Mouse (Mus musculus): Measurements from ENCODE around the gene Mmel1. TPM values are rescaled to one million over a fixed set of nuclear protein-coding genes. Genes with fewer than 3 reads are reported as not detected.
A peak's percentile ranks its signal among the peaks of the same experiment; 100 is the strongest.

Gene Mmel1
- polyA plus RNA-seq, 1 experiment from 2014 or later = 0.41 TPM

- H3K27me3 ChIP-seq = no peaks in the 10 kb centered on the region
These were observed 65.4 kb downstream of the Mmel1 start for GRCm38 (mm10) chr4:154934800-154935199.

DNA sequence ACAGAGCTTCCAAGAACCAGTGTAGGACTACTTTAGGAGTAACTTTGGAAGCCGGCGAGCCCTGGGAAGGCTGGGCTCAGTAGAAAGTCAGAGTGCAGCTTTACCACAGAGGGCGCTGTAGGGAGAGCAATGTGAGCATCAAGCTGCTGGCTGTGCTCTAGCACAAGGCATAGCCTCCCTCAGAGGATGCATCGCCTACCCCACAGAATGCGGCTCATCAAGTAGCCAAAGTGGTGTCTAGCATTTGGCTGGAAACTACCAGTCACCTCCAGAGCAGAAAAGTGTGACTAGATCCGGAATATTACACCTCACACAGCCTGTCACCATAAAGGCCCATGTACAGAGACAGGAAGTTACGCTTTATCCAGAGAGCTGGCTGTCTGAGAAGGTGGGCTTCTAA lies 66.4 kb downstream of the Mmel1 start:
- Histone ChIP-seq H3K4me2 (replicated peaks) (no peak overlapping the region), H3K27ac (no peak overlapping the region), H3K9me3 (replicated peaks) (no peaks in the 10 kb centered on the region), H3K4me3 (no peak overlapping the region), H3K27me3 (no peaks in the 10 kb centered on the region), H3K9ac (no peak overlapping the region), H3K36me3 (no peaks in the 10 kb centered on the region), H3K4me1 (no peaks in the 10 kb centered on the region)
- WGBS = 84% methylated on average over 7 of the region's 7 CpGs
- no peak for ATAC-seq (ENCODE audit: low FRiP score)

More at GRCm38 (mm10) chr4:154934800-154935199, 65.4 kb downstream of the Mmel1 start:
- WGBS = 88% methylated on average over 2 of the region's 2 CpGs
- Histone ChIP-seq H3K9ac (no peak overlapping the region), H3K4me3 (no peak overlapping the region), H3K9me3 (replicated peaks) (no peaks in the 10 kb centered on the region), H3K4me2 (replicated peaks) (no peak overlapping the region), H3K36me3 (no peaks in the 10 kb centered on the region), H3K27ac (no peak overlapping the region), H3K4me1 (no peaks in the 10 kb centered on the region)
- no peak for ATAC-seq (ENCODE audit: low FRiP score)

- Histone ChIP-seq H3K4me2 (replicated peaks) (no peak overlapping the region), H3K9me3 (replicated peaks) (no peaks in the 10 kb centered on the region), H3K9ac (no peak overlapping the region), H3K27me3 (no peaks in the 10 kb centered on the region), H3K36me3 (no peaks in the 10 kb centered on the region), H3K4me1 (no peaks in the 10 kb centered on the region), H3K4me3 (no peak overlapping the region), H3K27ac (no peak overlapping the region)
- ATAC-seq (ENCODE audit: low FRiP score) = no peak
- 48% methylated on average over 8 of the region's 8 CpGs for whole genome bisulfite sequencing
These were observed 67.3 kb downstream of the Mmel1 start for GRCm38 (mm10) chr4:154936542-154937255.

DNA sequence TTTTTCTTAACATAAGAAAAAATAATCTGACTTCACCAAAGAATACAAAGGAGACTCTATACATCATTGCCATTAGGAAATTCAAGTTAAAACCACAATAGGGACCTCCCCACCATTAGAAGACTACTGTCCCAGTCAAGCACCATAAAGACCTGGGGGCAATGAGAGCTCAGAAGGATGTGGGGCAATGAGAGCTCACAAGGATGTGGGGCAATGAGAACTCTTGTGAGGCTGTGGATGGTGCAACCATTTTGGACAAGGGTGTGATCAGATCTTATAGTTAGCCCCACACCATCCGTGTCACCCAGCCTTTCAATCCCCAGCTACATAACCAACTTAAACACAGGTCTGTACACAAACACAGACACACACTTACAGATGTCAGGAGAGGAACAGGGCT lies 68.4 kb downstream of the Mmel1 start:
- Histone ChIP-seq H3K4me3 (no peak overlapping the region), H3K9ac (no peak overlapping the region), H3K4me1 (no peaks in the 10 kb centered on the region), H3K27me3 (no peaks in the 10 kb centered on the region), H3K27ac (no peak overlapping the region), H3K9me3 (replicated peaks) (no peaks in the 10 kb centered on the region), H3K4me2 (replicated peaks) (no peak overlapping the region), H3K36me3 (no peaks in the 10 kb centered on the region)
- 94% methylated on average over 1 of the region's 1 CpGs for WGBS
- ATAC-seq (ENCODE audit: low FRiP score) = no peak

- Histone ChIP-seq H3K4me1 (peaks cover 6% of the 10 kb centered on the region), H3K4me2 (replicated peaks) (no peak overlapping the region), H3K9me3 (replicated peaks) (no peaks in the 10 kb centered on the region), H3K27ac (no peak overlapping the region), H3K9ac (no peak overlapping the region), H3K27me3 (no peaks in the 10 kb centered on the region), H3K4me3 (no peak overlapping the region), H3K36me3 (no peaks in the 10 kb centered on the region)
- ATAC-seq (ENCODE audit: low FRiP score) = no peak
- 93% methylated on average over 2 of the region's 2 CpGs for WGBS
These were observed 70.8 kb downstream of the Mmel1 start for GRCm38 (mm10) chr4:154940156-154940555.

GRCm38 (mm10) chr4:154941831-154942230 lies 72.4 kb downstream of the Mmel1 start:
- no peak overlapping the region for H3K4me2 ChIP-seq (replicated peaks)
- H3K27ac ChIP-seq = no peak overlapping the region
- H3K9ac ChIP-seq = no peak overlapping the region
- no peaks in the 10 kb centered on the region for H3K9me3 ChIP-seq (replicated peaks)
- H3K36me3 ChIP-seq = no peaks in the 10 kb centered on the region
- H3K4me3 ChIP-seq = no peak overlapping the region
- H3K27me3 ChIP-seq = no peaks in the 10 kb centered on the region
- WGBS = 87% methylated on average over 5 of the region's 5 CpGs
- H3K4me1 ChIP-seq = peaks cover 21% of the 10 kb centered on the region
- no peak for ATAC-seq (ENCODE audit: low FRiP score)

- no peaks in the 10 kb centered on the region for H3K27me3 ChIP-seq
- H3K9me3 ChIP-seq (replicated peaks) = no peaks in the 10 kb centered on the region
- ATAC-seq (ENCODE audit: low FRiP score) = no peak
- no peak overlapping the region for H3K27ac ChIP-seq
- 89% methylated on average over 10 of the region's 10 CpGs for WGBS
- H3K36me3 ChIP-seq = no peaks in the 10 kb centered on the region
- H3K4me3 ChIP-seq = no peak overlapping the region
- H3K9ac ChIP-seq = no peak overlapping the region
- no peak overlapping the region for H3K4me2 ChIP-seq (replicated peaks)
- H3K4me1 ChIP-seq = peaks cover 26% of the 10 kb centered on the region
These were observed 73.4 kb downstream of the Mmel1 start for GRCm38 (mm10) chr4:154942632-154943322.

- Histone ChIP-seq H3K4me2 (replicated peaks) (no peak overlapping the region), H3K9ac (no peak overlapping the region), H3K27ac (no peak overlapping the region), H3K4me1 (peaks cover 30% of the 10 kb centered on the region), H3K27me3 (peaks cover 5% of the 10 kb centered on the region), H3K9me3 (replicated peaks) (no peaks in the 10 kb centered on the region), H3K36me3 (no peaks in the 10 kb centered on the region), H3K4me3 (no peak overlapping the region)
- ATAC-seq (ENCODE audit: low FRiP score) = no peak
- 91% methylated on average over 6 of the region's 6 CpGs for WGBS
These were observed 74.1 kb downstream of the Mmel1 start for GRCm38 (mm10) chr4:154943323-154944039.

DNA sequence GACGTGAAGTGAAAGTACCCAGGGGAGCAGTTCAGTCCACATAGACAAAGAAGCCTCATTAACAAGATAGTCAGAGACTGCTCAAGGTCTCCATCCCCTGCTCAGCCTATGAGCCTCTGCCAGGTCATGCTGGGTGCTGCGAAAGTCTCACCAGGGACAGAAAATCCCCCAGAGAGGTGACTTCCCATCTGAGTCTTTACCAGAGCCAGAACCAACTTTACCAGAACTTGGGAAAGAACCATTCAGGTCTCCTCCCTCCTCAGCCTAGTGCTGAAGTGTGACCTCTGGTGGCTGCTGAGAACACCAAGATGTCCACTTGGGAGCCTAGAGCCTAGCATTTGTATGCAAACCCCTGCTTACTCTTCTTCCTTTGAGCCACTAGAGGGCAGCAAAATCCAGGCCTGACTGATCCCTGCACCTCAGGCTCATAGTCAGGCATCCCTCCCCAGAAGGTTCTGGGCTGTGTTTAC lies 74.8 kb downstream of the Mmel1 start:
- WGBS = 19% methylated on average over 2 of the region's 2 CpGs
- Histone ChIP-seq H3K9me3 (replicated peaks) (no peaks in the 10 kb centered on the region), H3K4me2 (replicated peaks) (no peak overlapping the region), H3K27ac (no peak overlapping the region), H3K4me1 (peaks cover 37% of the 10 kb centered on the region), H3K36me3 (no peaks in the 10 kb centered on the region), H3K9ac (no peak overlapping the region), H3K27me3 (peaks cover 12% of the 10 kb centered on the region), H3K4me3 (no peak overlapping the region)
- ATAC-seq (ENCODE audit: low FRiP score) = peak; percentile 57

Other genes with a start within 250 kb of the Mmel1 start
- gene Prdm16, start 232.7 kb upstream of the Mmel1 start, polyA plus RNA-seq (2016; fragmentation: Nextera tagmentation; extraction: Ambion mirVana) = 26.4 and 32.3 TPM in 2 replicates
- not detected in 2 replicates for gene Actrt2, start 201.7 kb upstream of the Mmel1 start, polyA plus RNA-seq (2016; fragmentation: Nextera tagmentation; extraction: Ambion mirVana)
- gene Ttc34, start 32.1 kb upstream of the Mmel1 start, polyA plus RNA-seq (2016; fragmentation: Nextera tagmentation; extraction: Ambion mirVana) = 0.27 and 0.72 TPM in 2 replicates
- 38.0 and 40.2 TPM in 2 replicates for gene Fam213b, start 29.6 kb downstream of the Mmel1 start, polyA plus RNA-seq (2016; fragmentation: Nextera tagmentation; extraction: Ambion mirVana)
- 0.79 and 0.97 TPM in 2 replicates for gene Tnfrsf14, start 59.0 kb downstream of the Mmel1 start, polyA plus RNA-seq (2016; fragmentation: Nextera tagmentation; extraction: Ambion mirVana)
- gene Hes5, start 91.3 kb downstream of the Mmel1 start, polyA plus RNA-seq (2016; fragmentation: Nextera tagmentation; extraction: Ambion mirVana) = 293 and 329 TPM in 2 replicates
- 42.5 and 44.5 TPM in 2 replicates for gene Pank4, start 94.5 kb downstream of the Mmel1 start, polyA plus RNA-seq (2016; fragmentation: Nextera tagmentation; extraction: Ambion mirVana)
- 5.0 and 5.5 TPM in 2 replicates for gene Plch2, start 187.2 kb downstream of the Mmel1 start, polyA plus RNA-seq (2016; fragmentation: Nextera tagmentation; extraction: Ambion mirVana)
- 18.0 and 18.4 TPM in 2 replicates for gene Pex10, start 197.4 kb downstream of the Mmel1 start, polyA plus RNA-seq (2016; fragmentation: Nextera tagmentation; extraction: Ambion mirVana)
- 130 and 137 TPM in 2 replicates for gene Rer1, start 216.8 kb downstream of the Mmel1 start, polyA plus RNA-seq (2016; fragmentation: Nextera tagmentation; extraction: Ambion mirVana)
- gene Morn1, start 217.0 kb downstream of the Mmel1 start, polyA plus RNA-seq (2016; fragmentation: Nextera tagmentation; extraction: Ambion mirVana) = 7.7 and 8.0 TPM in 2 replicates